Mouse (Mus musculus): Measurements from ENCODE around the gene Asap2.

Asap2 gene

GRCm38 (mm10) chr12:21133031-21133430 lies 142.8 kb downstream of the Asap2 start:
- no peak for DNase-seq (ENCODE audit: low read depth, low spot score)

GRCm38 (mm10) chr12:21133972-21134859 lies 144.0 kb downstream of the Asap2 start:
- DNase-seq (ENCODE audit: low read depth, low spot score) = peak; percentile 36

GRCm38 (mm10) chr12:21135651-21136461 lies 145.6 kb downstream of the Asap2 start:
- peak; percentile 90 for DNase-seq (ENCODE audit: low read depth, low spot score)

- peak; percentile 77 for DNase-seq (ENCODE audit: low read depth, low spot score)
These were observed 146.1 kb downstream of the Asap2 start for GRCm38 (mm10) chr12:21136462-21136751.

GRCm38 (mm10) chr12:21139560-21139959 lies 149.3 kb downstream of the Asap2 start:
- DNase-seq (ENCODE audit: low read depth, low spot score) = peak; percentile 29

- no peak for DNase-seq (ENCODE audit: low read depth, low spot score)
These were observed 149.9 kb downstream of the Asap2 start for GRCm38 (mm10) chr12:21140153-21140552.

GRCm38 (mm10) chr12:21140741-21141308 lies 150.6 kb downstream of the Asap2 start:
- peak; percentile 29 for DNase-seq (ENCODE audit: low read depth, low spot score)

- DNase-seq (ENCODE audit: low read depth, low spot score) = no peak
These were observed 151.5 kb downstream of the Asap2 start for GRCm38 (mm10) chr12:21141691-21142300.

- no peak for DNase-seq (ENCODE audit: low read depth, low spot score)
These were observed 152.4 kb downstream of the Asap2 start for GRCm38 (mm10) chr12:21142489-21143254.

- DNase-seq (ENCODE audit: low read depth, low spot score) = peak; percentile 65
These were observed 154.3 kb downstream of the Asap2 start for GRCm38 (mm10) chr12:21144602-21145001.

GRCm38 (mm10) chr12:21145050-21145449 lies 154.8 kb downstream of the Asap2 start:
- peak; percentile 52 for DNase-seq (ENCODE audit: low read depth, low spot score)

GRCm38 (mm10) chr12:21146826-21147225 lies 156.6 kb downstream of the Asap2 start:
- peak; percentile 63 for DNase-seq (ENCODE audit: low read depth, low spot score)

GRCm38 (mm10) chr12:21153279-21153707 lies 163.0 kb downstream of the Asap2 start:
- no peak for DNase-seq (ENCODE audit: low read depth, low spot score)

GRCm38 (mm10) chr12:21155062-21155461 lies 164.8 kb downstream of the Asap2 start:
- DNase-seq (ENCODE audit: low read depth, low spot score) = no peak

GRCm38 (mm10) chr12:21159304-21159703 lies 169.0 kb downstream of the Asap2 start:
- DNase-seq (ENCODE audit: low read depth, low spot score) = no peak

GRCm38 (mm10) chr12:21160327-21160828 lies 170.1 kb downstream of the Asap2 start:
- DNase-seq (ENCODE audit: low read depth, low spot score) = peak; percentile 49

GRCm38 (mm10) chr12:21161841-21162240 lies 171.6 kb downstream of the Asap2 start:
- DNase-seq (ENCODE audit: low read depth, low spot score) = no peak

GRCm38 (mm10) chr12:21163706-21164105 lies 173.4 kb downstream of the Asap2 start:
- DNase-seq (ENCODE audit: low read depth, low spot score) = no peak

- DNase-seq (ENCODE audit: low read depth, low spot score) = no peak
These were observed 174.0 kb downstream of the Asap2 start for GRCm38 (mm10) chr12:21164251-21164650.

GRCm38 (mm10) chr12:21165157-21165556 lies 174.9 kb downstream of the Asap2 start:
- no peak for DNase-seq (ENCODE audit: low read depth, low spot score)

- peak; percentile 44 for DNase-seq (ENCODE audit: low read depth, low spot score)
These were observed 175.7 kb downstream of the Asap2 start for GRCm38 (mm10) chr12:21165891-21166342.
